Mouse (Mus musculus) C2C12 (cell line): ENCODE measurements around the gene Hddc3.

ENCODE experiments used
- CTCF ChIP-seq: IDR thresholded peaks from one replicate; pipeline ENCODE4 v1.5.1; 2011; ENCODE audit not compliant: control insufficient read depth, insufficient read depth, insufficient read length
- MAX ChIP-seq: IDR thresholded peaks from one replicate; pipeline ENCODE4 v1.6.1; 2011; ENCODE audit warnings: mild to moderate bottlenecking, control low read depth

- TF ChIP-seq CTCF (no peak), MAX (no peak)
Observed at GRCm38 (mm10) chr7:80397986-80398385, 55.1 kb downstream of the Hddc3 start.
